Mouse (Mus musculus) neural tube, embryonic 11.5 days (tissue): Measurements from ENCODE around the gene Fdps. TPM values are rescaled to one million over a fixed set of nuclear protein-coding genes. Genes with fewer than 3 reads are reported as not detected.
"Not testable (repeated sequence)": the region's sequence is repeated elsewhere in the genome, so short reads cannot be mapped to it uniquely, and the experiment has no call there.

Source experiments
- ATAC-seq: fragments of 200-750 bp; cut with Nextera tagmentation; 2 replicates; pipeline ENCODE4 v1.8.0; 2017; ENCODE audit warnings: moderate number of reproducible peaks, mild to moderate bottlenecking, moderate TSS enrichment, moderate library complexity; ENCODE audit not compliant: insufficient read depth, low FRiP score, low TSS enrichment
- DNase-seq: peaks from one replicate; pipeline ENCODE4 v3.0.0-alpha.2; 2015; ENCODE audit warnings: low spot score
- H3K27ac ChIP-seq: fragments of 300-500 bp; sonication (generic); 2 replicates; pipeline ENCODE4 v1.5.1; 2014; ENCODE audit warnings: low read depth, mild to moderate bottlenecking, low read length
- H3K27me3 ChIP-seq: fragments of 300-500 bp; sonication (generic); 2 replicates; pipeline ENCODE4 v1.6.1; 2014; ENCODE audit warnings: mild to moderate bottlenecking, low read length, mixed read lengths; ENCODE audit not compliant: control insufficient read depth, insufficient read depth
- H3K36me3 ChIP-seq: fragments of 300-500 bp; sonication (generic); 2 replicates; pipeline ENCODE4 v1.6.1; 2014; ENCODE audit warnings: mild to moderate bottlenecking, low read length, moderate library complexity, mixed read lengths; ENCODE audit not compliant: control insufficient read depth, insufficient read depth
- H3K4me1 ChIP-seq: fragments of 300-500 bp; sonication (generic); 2 replicates; pipeline ENCODE4 v1.6.1; 2014; ENCODE audit warnings: low read length, mixed read lengths; ENCODE audit not compliant: control insufficient read depth, insufficient read depth
- H3K4me2 ChIP-seq: fragments of 300-500 bp; sonication (generic); 2 replicates; pipeline ENCODE4 v1.6.1; 2014; ENCODE audit warnings: low read depth, mild to moderate bottlenecking, moderate library complexity
- H3K4me3 ChIP-seq: fragments of 300-500 bp; sonication (generic); 2 replicates; pipeline ENCODE4 v1.5.1; 2014; ENCODE audit warnings: low read depth, low read length
- H3K9ac ChIP-seq: fragments of 300-500 bp; sonication (generic); 2 replicates; pipeline ENCODE4 v1.6.1; 2014; ENCODE audit warnings: mild to moderate bottlenecking, low read length
- H3K9me3 ChIP-seq: fragments of 300-500 bp; sonication (generic); 2 replicates; pipeline ENCODE4 v1.6.1; 2016; ENCODE audit warnings: low read length; ENCODE audit not compliant: control insufficient read depth
- WGBS: fragments of 180-500 bp; shearing (Covaris S2); extraction: QIAGEN DNeasy Blood & Tissue Kit; methylation state at CpG from one replicate; pipeline ENCODE4 v1.1.7; 2014; 5-methylcytosine and 5-hydroxymethylcytosine counted together
- polyA plus RNA-seq: library from polyadenylated mRNA; unstranded; fragments of >200 nt; fragmentation: Nextera tagmentation; extraction: Ambion mirVana; gene quantifications from 2 replicates; pipeline ENCODE4 v1.2.1, GENCODE M21; 2014

Gene Fdps
- polyA plus RNA-seq, 1 experiment from 2014 or later: 384 TPM

DNA sequence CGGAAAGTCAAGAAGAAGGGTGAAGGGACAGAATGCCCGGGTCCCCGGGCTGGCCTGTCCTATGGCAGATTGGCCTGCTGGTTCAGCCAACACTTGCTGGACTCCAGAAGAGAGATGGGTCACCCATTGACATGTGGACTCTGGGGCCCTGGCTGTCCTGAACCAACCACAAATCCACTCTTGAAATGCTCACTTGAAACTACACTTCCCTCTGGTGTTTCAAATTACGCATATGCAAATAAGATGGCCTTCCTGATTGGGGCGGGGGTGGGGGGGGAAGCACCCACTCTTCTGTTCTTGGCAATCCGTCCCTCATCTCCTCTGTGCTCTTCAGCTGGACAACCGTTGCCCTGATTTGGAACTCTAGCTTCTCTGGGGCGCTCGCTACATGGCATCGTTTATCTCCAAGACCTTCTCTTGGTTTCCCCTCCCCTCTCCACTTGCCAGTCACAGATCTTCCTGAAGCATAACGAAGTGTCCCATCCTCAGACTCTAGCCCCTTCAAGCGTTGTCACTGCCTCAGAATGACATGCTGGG is 17.0 kb downstream of the Fdps start:
- Histone ChIP-seq H3K4me1 (peaks cover 6% of the 10 kb centered on the region), H3K4me2 (no peak overlapping the region), H3K27ac (no peak overlapping the region), H3K36me3 (peaks cover under 1% of the 10 kb centered on the region), H3K27me3 (peaks cover 13% of the 10 kb centered on the region), H3K4me3 (no peak overlapping the region), H3K9ac (no peak overlapping the region), H3K9me3 (no peaks in the 10 kb centered on the region)
- DNase-seq: no peak
- no peak for ATAC-seq
- WGBS: 82% methylated on average over 12 of the region's 12 CpGs

- no peaks in the 10 kb centered on the region for H3K9me3 ChIP-seq
- no peak overlapping the region for H3K4me2 ChIP-seq
- H3K9ac ChIP-seq: no peak overlapping the region
- DNase-seq: no peak
- no peak for ATAC-seq
- H3K4me1 ChIP-seq: peaks cover 2% of the 10 kb centered on the region; the same call in 1 of the 2 replicates
- peaks cover 4% of the 10 kb centered on the region for H3K36me3 ChIP-seq
- no peak overlapping the region for H3K4me3 ChIP-seq
- WGBS: 89% methylated on average over 2 of the region's 2 CpGs
- peaks cover 8% of the 10 kb centered on the region for H3K27me3 ChIP-seq
- no peak overlapping the region for H3K27ac ChIP-seq
These were observed 17.6 kb downstream of the Fdps start for GRCm38 (mm10) chr3:89084133-89084532.

- H3K27ac ChIP-seq, H3K4me3 ChIP-seq: not testable (repeated sequence)
- H3K36me3 ChIP-seq: peaks cover 10% of the 10 kb centered on the region
These were observed 19.5 kb downstream of the Fdps start for GRCm38 (mm10) chr3:89082287-89082686.

GRCm38 (mm10) chr3:89077383-89077782 is 24.4 kb downstream of the Fdps start:
- Histone ChIP-seq H3K4me2 (no peak overlapping the region), H3K9ac (no peak overlapping the region), H3K27ac (no peak overlapping the region), H3K9me3 (no peaks in the 10 kb centered on the region), H3K27me3 (no peaks in the 10 kb centered on the region), H3K4me1 (no peaks in the 10 kb centered on the region), H3K36me3 (peaks cover 20% of the 10 kb centered on the region), H3K4me3 (no peak overlapping the region)
- ATAC-seq (no peak), DNase-seq (no peak)
- 92% methylated on average over 9 of the region's 9 CpGs for WGBS

More at GRCm38 (mm10) chr3:89082287-89082686, 19.5 kb downstream of the Fdps start:
- H3K27me3 ChIP-seq, DNase-seq, H3K9me3 ChIP-seq, H3K4me1 ChIP-seq, ATAC-seq, H3K9ac ChIP-seq, H3K4me2 ChIP-seq: not testable (repeated sequence)

DNA sequence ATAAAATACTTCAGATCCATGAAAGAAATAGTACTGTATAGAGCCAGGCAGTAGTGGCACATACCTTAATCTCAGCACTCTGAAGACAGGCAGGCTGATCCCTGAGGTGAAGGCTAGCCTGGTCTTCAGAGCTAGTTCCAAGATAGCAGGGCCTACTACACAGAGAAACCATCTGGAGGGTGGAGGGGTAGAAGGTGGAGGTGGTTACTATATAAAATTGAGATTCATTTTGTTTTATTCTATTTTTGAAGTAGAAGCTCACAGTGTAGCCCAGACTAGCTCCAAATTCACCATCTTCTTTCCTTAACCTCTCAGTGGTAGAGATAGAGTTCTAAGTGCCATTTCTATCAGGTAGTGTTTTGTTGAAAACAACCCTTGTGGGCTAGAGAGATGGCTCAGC is 34.5 kb downstream of the Fdps start:
- H3K9ac ChIP-seq: no peak overlapping the region
- no peak for ATAC-seq
- H3K4me3 ChIP-seq: no peak overlapping the region

DNA sequence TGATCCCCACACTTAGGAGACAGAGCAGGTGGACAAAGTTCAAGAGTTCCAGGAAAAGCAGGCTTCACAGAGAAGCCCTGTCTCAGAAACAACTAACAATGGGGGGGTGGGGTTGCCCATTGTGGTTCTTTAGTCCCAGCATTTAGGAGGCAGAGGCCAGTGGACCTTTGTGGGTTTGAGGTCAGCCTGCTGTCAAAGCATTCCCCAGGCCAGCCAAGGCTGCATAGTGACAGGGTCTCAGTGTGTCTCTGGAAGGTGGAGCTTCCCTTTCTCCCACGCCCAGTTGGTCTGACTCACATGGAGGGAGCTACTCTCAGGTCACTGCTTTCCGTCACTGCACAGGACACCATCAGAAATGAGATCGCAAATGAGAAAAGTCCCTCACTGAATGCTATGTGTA is 40.1 kb downstream of the Fdps start:
- Histone ChIP-seq H3K4me2 (no peak overlapping the region), H3K9me3 (no peaks in the 10 kb centered on the region), H3K4me1 (no peaks in the 10 kb centered on the region), H3K9ac (no peak overlapping the region), H3K4me3 (no peak overlapping the region), H3K27ac (no peak overlapping the region), H3K36me3 (peaks cover 24% of the 10 kb centered on the region), H3K27me3 (no peaks in the 10 kb centered on the region)
- ATAC-seq: no peak
- WGBS: 46% methylated on average over 3 of the region's 3 CpGs
- DNase-seq: no peak

More for the DNA sequence above, 34.5 kb downstream of the Fdps start:
- Histone ChIP-seq H3K4me1 (no peaks in the 10 kb centered on the region), H3K27me3 (no peaks in the 10 kb centered on the region), H3K9me3 (no peaks in the 10 kb centered on the region), H3K36me3 (peaks cover 28% of the 10 kb centered on the region), H3K27ac (no peak overlapping the region), H3K4me2 (no peak overlapping the region)
- no peak for DNase-seq

- DNase-seq (peak; percentile 28), ATAC-seq (no peak)
- peaks cover 18% of the 10 kb centered on the region for H3K36me3 ChIP-seq
- no peak overlapping the region for H3K9ac ChIP-seq
- H3K9me3 ChIP-seq: no peaks in the 10 kb centered on the region
- H3K4me3 ChIP-seq: no peak overlapping the region
- H3K4me1 ChIP-seq: no peaks in the 10 kb centered on the region
- no peaks in the 10 kb centered on the region for H3K27me3 ChIP-seq
- 80% methylated on average over 3 of the region's 3 CpGs for WGBS
- H3K27ac ChIP-seq: no peak overlapping the region
- no peak overlapping the region for H3K4me2 ChIP-seq
These were observed 43.0 kb downstream of the Fdps start for GRCm38 (mm10) chr3:89058783-89059182.

DNA sequence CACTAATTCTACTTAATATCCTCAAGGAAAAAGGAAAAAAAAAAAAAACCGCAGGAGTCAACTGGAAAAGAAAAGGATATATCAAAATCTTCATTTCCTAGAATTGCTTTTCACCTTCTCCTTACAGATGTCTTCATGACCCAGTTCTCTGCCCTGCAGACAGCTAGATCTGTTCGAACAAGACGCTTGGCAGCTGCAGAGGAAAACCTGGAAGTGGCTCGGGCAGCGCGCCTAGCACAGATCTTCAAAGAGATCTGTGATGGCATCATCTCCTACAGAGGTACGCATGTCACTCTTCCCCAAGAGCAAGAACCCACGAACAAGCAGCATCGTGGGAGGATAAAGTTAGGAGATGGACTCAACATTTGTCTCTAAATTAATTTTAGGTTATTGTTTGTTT is 43.4 kb downstream of the Fdps start:
- Histone ChIP-seq H3K9me3 (no peaks in the 10 kb centered on the region), H3K9ac (no peak overlapping the region), H3K4me1 (no peaks in the 10 kb centered on the region), H3K4me2 (no peak overlapping the region), H3K36me3 (peaks cover 14% of the 10 kb centered on the region), H3K27me3 (no peaks in the 10 kb centered on the region), H3K4me3 (no peak overlapping the region), H3K27ac (no peak overlapping the region)
- no peak for DNase-seq
- ATAC-seq: no peak
- WGBS: 97% methylated on average over 9 of the region's 9 CpGs
